Mouse (Mus musculus) intestine, embryonic 16.5 days (tissue): ENCODE results near the gene Ppp1r1a. TPM values are rescaled to one million over a fixed set of nuclear protein-coding genes. Genes with fewer than 3 reads are reported as not detected.

ENCODE experiments used
- ATAC-seq: fragments of 200-750 bp; cut with Nextera tagmentation; 2 replicates; pipeline ENCODE4 v1.8.0; 2017; ENCODE audit warnings: moderate TSS enrichment, moderate library complexity
- H3K27ac ChIP-seq: fragments of 300-500 bp; sonication (generic); 2 replicates; pipeline ENCODE4 v1.5.1; 2014; ENCODE audit warnings: mild to moderate bottlenecking, low read length
- H3K27me3 ChIP-seq: fragments of 300-500 bp; sonication (generic); replicated peaks from 2 replicates; pipeline ENCODE4 v1.6.1; 2014; ENCODE audit warnings: low read length, control low read depth, mixed read lengths; ENCODE audit not compliant: control insufficient read depth, insufficient read depth
- H3K36me3 ChIP-seq: fragments of 300-500 bp; sonication (generic); 2 replicates; pipeline ENCODE4 v1.6.1; 2014; ENCODE audit warnings: low read length, control low read depth; ENCODE audit not compliant: control insufficient read depth, insufficient read depth
- H3K4me1 ChIP-seq: fragments of 300-500 bp; sonication (generic); 2 replicates; pipeline ENCODE4 v1.6.1; 2014; ENCODE audit warnings: low read length, control low read depth, mixed read lengths; ENCODE audit not compliant: control insufficient read depth, insufficient read depth
- H3K4me2 ChIP-seq: fragments of 300-500 bp; sonication (generic); 2 replicates; pipeline ENCODE4 v1.6.1; 2014; ENCODE audit warnings: low read depth, low read length, control low read depth
- H3K4me3 ChIP-seq: fragments of 300-500 bp; sonication (generic); 2 replicates; pipeline ENCODE4 v1.5.1; 2014; ENCODE audit warnings: mild to moderate bottlenecking, low read length
- H3K9ac ChIP-seq: fragments of 300-500 bp; sonication (generic); 2 replicates; pipeline ENCODE4 v1.6.1; 2014; ENCODE audit warnings: low read depth, low read length
- H3K9me3 ChIP-seq: fragments of 300-500 bp; sonication (generic); 2 replicates; pipeline ENCODE4 v1.6.1; 2016; ENCODE audit warnings: low read length, control low read depth; ENCODE audit not compliant: control insufficient read depth
- WGBS: fragments of 180-500 bp; shearing (Covaris S2); extraction: QIAGEN DNeasy Blood & Tissue Kit; methylation state at CpG from one replicate; pipeline ENCODE4 v1.1.7; 2014; 5-methylcytosine and 5-hydroxymethylcytosine counted together
- polyA plus RNA-seq: library from polyadenylated mRNA; unstranded; fragments of >200 nt; fragmentation: Nextera tagmentation; extraction: Ambion mirVana; gene quantifications from 2 replicates; pipeline ENCODE4 v1.2.1, GENCODE M21; 2015

Ppp1r1a gene
- polyA plus RNA-seq, 1 experiment from 2014 or later, result 7.5 TPM

- H3K4me1 ChIP-seq, result peaks cover 12% of the 10 kb centered on the region
- no peak overlapping the region for H3K4me3 ChIP-seq
- H3K9ac ChIP-seq, result no peak overlapping the region
- 31% methylated on average over 4 of the region's 4 CpGs for WGBS
- no peaks in the 10 kb centered on the region for H3K36me3 ChIP-seq
- no peak for ATAC-seq
- H3K4me2 ChIP-seq, result no peak overlapping the region
- no peaks in the 10 kb centered on the region for H3K27me3 ChIP-seq
- H3K9me3 ChIP-seq, result no peaks in the 10 kb centered on the region
- no peak overlapping the region for H3K27ac ChIP-seq
These were observed 18.1 kb downstream of the Ppp1r1a start for GRCm38 (mm10) chr15:103519386-103520378.

- Histone ChIP-seq H3K9me3 (no peaks in the 10 kb centered on the region), H3K4me3 (no peak overlapping the region), H3K4me1 (peaks cover 14% of the 10 kb centered on the region), H3K4me2 (no peak overlapping the region), H3K9ac (no peak overlapping the region), H3K36me3 (no peaks in the 10 kb centered on the region), H3K27me3 (no peaks in the 10 kb centered on the region), H3K27ac (no peak overlapping the region)
- WGBS, result 16% methylated on average over 5 of the region's 5 CpGs
- ATAC-seq, result no peak
These were observed 19.0 kb downstream of the Ppp1r1a start for GRCm38 (mm10) chr15:103518600-103519385.

- Histone ChIP-seq H3K4me1 (peaks cover 15% of the 10 kb centered on the region), H3K36me3 (no peaks in the 10 kb centered on the region), H3K4me2 (0 out of 2 replicates have a peak overlapping the region, but pooled peaks have one; percentile 59), H3K27ac (0 out of 2 replicates have a peak overlapping the region, but pooled peaks have one; percentile 14), H3K9ac (no peak overlapping the region), H3K4me3 (no peak overlapping the region), H3K27me3 (no peaks in the 10 kb centered on the region; the same call in 1 of the 2 replicates), H3K9me3 (no peaks in the 10 kb centered on the region)
- ATAC-seq, result no peak
- WGBS, result 49% methylated on average over 3 of the region's 3 CpGs
These were observed 22.9 kb downstream of the Ppp1r1a start for GRCm38 (mm10) chr15:103514914-103515313.

- peak overlapping the region; percentile 45; the same call in 1 of the 2 replicates for H3K9ac ChIP-seq
- no peaks in the 10 kb centered on the region; the same call in 1 of the 2 replicates for H3K27me3 ChIP-seq
- H3K36me3 ChIP-seq, result no peaks in the 10 kb centered on the region
- peaks cover 15% of the 10 kb centered on the region for H3K4me1 ChIP-seq
- H3K27ac ChIP-seq, result 0 out of 2 replicates have a peak overlapping the region, but pooled peaks have one; percentile 11
- H3K4me3 ChIP-seq, result peak overlapping the region; percentile 37
- peak overlapping the region; percentile 59 for H3K4me2 ChIP-seq
- 5% methylated on average over 10 of the region's 10 CpGs for WGBS
- no peaks in the 10 kb centered on the region for H3K9me3 ChIP-seq
- ATAC-seq, result peak; percentile 96
These were observed 23.7 kb downstream of the Ppp1r1a start for GRCm38 (mm10) chr15:103514119-103514518.

GRCm38 (mm10) chr15:103513621-103514031 is 24.2 kb downstream of the Ppp1r1a start:
- H3K27ac ChIP-seq, result 0 out of 2 replicates have a peak overlapping the region, but pooled peaks have one; percentile 5
- no peaks in the 10 kb centered on the region for H3K36me3 ChIP-seq
- H3K4me1 ChIP-seq, result peaks cover 15% of the 10 kb centered on the region
- WGBS, result 11% methylated on average over 7 of the region's 7 CpGs
- H3K9ac ChIP-seq, result no peak overlapping the region
- no peaks in the 10 kb centered on the region; the same call in 1 of the 2 replicates for H3K27me3 ChIP-seq
- peak overlapping the region; percentile 37 for H3K4me3 ChIP-seq
- ATAC-seq, result peak; percentile 82
- H3K4me2 ChIP-seq, result peak overlapping the region; percentile 59
- H3K9me3 ChIP-seq, result no peaks in the 10 kb centered on the region

GRCm38 (mm10) chr15:103511652-103512051 is 26.2 kb downstream of the Ppp1r1a start:
- no peak overlapping the region for H3K4me2 ChIP-seq
- ATAC-seq, result no peak

GRCm38 (mm10) chr15:103509317-103509716 is 28.5 kb downstream of the Ppp1r1a start:
- Histone ChIP-seq H3K4me3 (no peak overlapping the region), H3K36me3 (no peaks in the 10 kb centered on the region), H3K27me3 (peaks cover 10% of the 10 kb centered on the region), H3K27ac (no peak overlapping the region), H3K4me1 (peaks cover 4% of the 10 kb centered on the region; the same call in 1 of the 2 replicates), H3K9me3 (no peaks in the 10 kb centered on the region), H3K4me2 (no peak overlapping the region), H3K9ac (no peak overlapping the region)
- WGBS, result 63% methylated on average over 3 of the region's 3 CpGs
- ATAC-seq, result no peak

More at GRCm38 (mm10) chr15:103511652-103512051, 26.2 kb downstream of the Ppp1r1a start:
- Histone ChIP-seq H3K9me3 (no peaks in the 10 kb centered on the region), H3K27me3 (no peaks in the 10 kb centered on the region; the same call in 1 of the 2 replicates), H3K36me3 (no peaks in the 10 kb centered on the region), H3K4me3 (no peak overlapping the region), H3K4me1 (peaks cover 15% of the 10 kb centered on the region), H3K27ac (no peak overlapping the region), H3K9ac (no peak overlapping the region)
- WGBS, result 69% methylated on average over 1 of the region's 1 CpGs

GRCm38 (mm10) chr15:103503660-103504059 is 34.1 kb downstream of the Ppp1r1a start:
- Histone ChIP-seq H3K4me1 (peaks cover 9% of the 10 kb centered on the region; the same call in 1 of the 2 replicates), H3K4me3 (peak overlapping the region; percentile 59), H3K27ac (no peak overlapping the region), H3K36me3 (no peaks in the 10 kb centered on the region), H3K4me2 (peak overlapping the region; percentile 98), H3K27me3 (peaks cover 29% of the 10 kb centered on the region), H3K9me3 (no peaks in the 10 kb centered on the region), H3K9ac (0 out of 2 replicates have a peak overlapping the region, but pooled peaks have one; percentile 66)
- peak; percentile 26 for ATAC-seq
- 52% methylated on average over 12 of the region's 12 CpGs for WGBS

GRCm38 (mm10) chr15:103503251-103503600 is 34.6 kb downstream of the Ppp1r1a start:
- H3K27ac ChIP-seq, result no peak overlapping the region
- ATAC-seq, result peak; percentile 61
- H3K9me3 ChIP-seq, result no peaks in the 10 kb centered on the region
- peaks cover 29% of the 10 kb centered on the region for H3K27me3 ChIP-seq
- no peaks in the 10 kb centered on the region for H3K36me3 ChIP-seq
- H3K4me3 ChIP-seq, result peak overlapping the region; percentile 59
- WGBS, result under 1% methylated on average over 15 of the region's 15 CpGs
- peak overlapping the region; percentile 98 for H3K4me2 ChIP-seq
- peaks cover 9% of the 10 kb centered on the region; the same call in 1 of the 2 replicates for H3K4me1 ChIP-seq
- H3K9ac ChIP-seq, result peak overlapping the region; percentile 66
